Mouse (Mus musculus) G1E-ER4 (cell line): Measurements from ENCODE around the gene Ptch2. TPM values are rescaled to one million over a fixed set of nuclear protein-coding genes. Genes with fewer than 3 reads are reported as not detected.

Experiments used
- GATA1 ChIP-seq: IDR thresholded peaks from one replicate; pipeline ENCODE4 v1.8.0; 2012; ENCODE audit warnings: low read length, inconsistent platforms
- polyA plus RNA-seq: library from polyadenylated mRNA; stranded (reverse); fragments of >175 nt; gene quantifications from 2 replicates; pipeline ENCODE4 v1.2.3, GENCODE M21; 2012

Gene Ptch2
- polyA plus RNA-seq, 1 experiment = 0.17 TPM

DNA sequence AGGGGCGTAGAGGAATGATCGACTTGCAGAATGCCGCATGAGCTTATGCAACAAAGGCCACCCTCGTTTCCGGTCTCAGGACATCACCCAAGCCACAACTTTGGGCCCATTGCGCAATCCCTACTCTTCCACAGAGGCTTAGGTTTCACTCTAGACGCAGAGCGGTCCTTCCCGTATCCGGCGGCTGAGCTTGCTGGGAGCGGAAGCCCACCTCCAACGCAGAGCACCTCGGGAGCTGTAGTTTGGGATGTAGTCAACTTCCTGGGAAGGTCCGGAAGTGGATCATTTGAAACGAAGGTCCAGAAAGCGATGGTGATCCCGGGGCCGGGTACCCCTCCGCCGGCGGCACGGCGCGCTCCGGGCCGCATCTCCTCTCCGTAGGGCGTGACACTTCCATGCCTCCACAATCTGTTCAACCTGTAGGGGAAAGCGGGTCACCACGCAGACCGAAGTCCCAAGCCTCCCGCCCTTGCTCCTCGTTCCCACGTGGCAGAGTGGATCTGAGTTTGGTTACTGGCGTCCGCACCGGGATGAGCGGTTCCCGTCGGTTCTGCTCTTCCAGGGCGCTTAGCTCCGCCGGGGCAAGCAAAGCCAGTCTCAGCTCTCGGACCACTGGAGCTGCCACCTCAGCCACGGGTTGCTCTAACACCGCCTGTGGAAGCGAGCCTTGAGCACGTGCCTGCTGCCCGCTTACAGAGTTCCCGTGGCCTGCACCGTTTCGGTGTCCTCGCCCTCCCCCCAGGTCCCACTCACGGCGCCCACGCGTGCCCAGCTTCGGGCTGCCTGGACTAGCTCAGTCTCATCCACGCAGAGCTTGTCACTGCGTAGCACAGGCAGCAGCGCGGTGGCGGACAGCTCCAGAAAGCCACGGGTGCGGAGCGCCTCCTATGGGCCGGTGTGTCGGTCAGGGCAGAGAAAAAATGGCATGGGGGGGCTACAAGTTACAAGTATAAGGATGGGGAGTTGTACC lies 24.9 kb downstream of the Ptch2 start:
- TF ChIP-seq GATA1 = no peak

DNA sequence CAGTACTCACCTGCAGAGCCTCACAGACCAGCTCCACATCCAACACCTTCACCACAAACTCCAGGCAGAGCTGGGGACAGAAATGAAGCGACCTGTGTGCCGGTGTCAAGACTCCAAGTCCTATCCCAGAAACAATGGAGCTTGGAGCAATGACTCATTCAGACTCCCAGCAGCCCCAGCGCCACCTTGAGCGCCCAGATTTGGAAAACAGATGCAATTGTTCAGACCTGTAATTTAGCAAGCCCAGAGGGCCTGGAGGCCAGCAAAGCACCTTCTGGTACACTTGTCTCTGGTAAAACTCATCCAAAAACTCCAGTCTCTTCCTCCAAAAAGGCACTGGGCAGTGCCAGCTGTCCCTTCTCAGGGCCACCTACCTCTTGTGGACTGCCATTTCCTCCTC lies 26.3 kb downstream of the Ptch2 start:
- TF ChIP-seq GATA1 = no peak

DNA sequence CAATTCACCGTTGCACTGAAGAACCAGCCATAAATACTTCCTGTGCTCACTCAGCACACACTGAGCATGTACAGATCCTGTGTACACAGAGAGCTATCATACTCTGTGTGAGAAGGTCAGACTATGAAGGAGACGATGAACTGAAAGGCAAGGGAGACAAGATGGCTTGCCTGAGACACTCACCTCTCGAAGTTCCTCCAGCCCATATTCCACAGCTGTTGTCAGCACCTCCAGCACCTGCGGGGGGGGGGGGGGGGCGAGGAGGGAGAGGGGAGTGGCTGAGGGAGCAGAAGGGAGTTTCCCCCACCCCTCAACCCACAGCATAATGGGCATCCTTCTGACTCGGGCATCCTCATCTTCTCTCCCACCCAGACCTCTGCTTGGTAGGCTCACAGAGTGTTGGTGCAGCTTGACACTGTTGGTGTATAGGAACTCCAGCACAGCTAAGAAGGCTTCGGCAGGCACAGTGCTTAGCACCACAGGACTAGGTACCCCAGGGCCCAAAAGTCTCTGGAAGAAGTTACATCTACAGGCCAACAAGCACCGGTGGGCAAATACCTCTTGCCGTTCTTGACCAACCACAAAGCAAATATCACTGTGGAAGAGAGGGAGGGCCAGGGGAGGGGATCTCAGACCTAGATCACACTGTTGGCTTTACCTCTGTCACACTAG lies 27.8 kb downstream of the Ptch2 start:
- TF ChIP-seq GATA1 = no peak

DNA sequence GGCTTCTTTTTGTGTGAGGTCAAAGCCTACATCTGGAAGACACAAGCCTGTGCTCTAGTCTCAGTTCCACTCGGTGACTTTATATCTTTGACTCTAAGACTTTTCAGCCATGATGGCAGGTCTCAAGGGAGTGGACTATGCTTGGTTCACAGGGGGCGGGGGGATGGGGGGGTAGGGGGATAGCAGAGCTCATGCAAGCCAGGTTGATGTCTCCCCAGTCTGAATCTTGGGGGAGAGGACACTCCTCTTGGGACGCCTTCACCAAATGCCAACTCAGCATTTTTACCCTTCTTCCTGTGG lies 28.3 kb downstream of the Ptch2 start:
- TF ChIP-seq GATA1 = no peak

DNA sequence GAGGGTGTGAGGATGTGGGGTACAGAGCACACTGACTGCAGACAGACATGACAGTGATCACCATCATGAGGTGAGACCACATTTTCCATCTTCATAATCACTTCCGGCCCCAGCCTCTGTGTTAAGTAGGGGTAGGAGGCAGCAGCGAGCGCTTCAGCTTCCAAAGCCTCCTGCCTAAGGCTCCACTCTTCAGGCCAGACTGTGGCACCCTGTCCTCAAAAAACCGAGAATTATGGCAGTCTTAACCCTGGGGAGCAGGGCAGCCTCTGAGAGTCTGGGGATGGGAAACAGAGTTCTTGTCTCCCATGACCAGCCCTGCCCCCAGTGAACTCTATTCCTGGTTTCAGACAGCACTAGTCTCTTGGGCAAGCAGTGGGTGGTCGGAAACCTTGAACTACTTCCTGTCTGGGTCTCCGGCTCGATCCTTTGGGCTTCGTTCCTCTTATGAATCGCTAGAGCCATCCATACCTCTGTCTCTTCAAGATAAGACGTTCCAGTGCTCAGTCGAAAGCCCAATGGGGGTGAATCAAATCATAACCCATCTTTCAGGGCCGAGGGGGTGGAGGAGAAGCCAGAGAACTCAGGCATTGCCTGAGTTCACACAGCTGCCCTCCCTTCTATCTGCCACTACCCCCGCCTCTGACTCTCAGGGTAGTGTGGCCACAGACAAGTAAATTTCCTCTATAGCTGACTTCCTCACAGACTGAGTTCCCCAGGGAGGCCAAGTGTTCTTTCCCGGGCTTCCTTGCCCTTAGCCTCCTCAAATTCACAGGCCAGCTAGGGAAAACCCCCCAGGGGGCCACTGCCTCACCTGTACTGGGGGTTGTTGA lies 28.9 kb downstream of the Ptch2 start:
- TF ChIP-seq GATA1 = no peak

DNA sequence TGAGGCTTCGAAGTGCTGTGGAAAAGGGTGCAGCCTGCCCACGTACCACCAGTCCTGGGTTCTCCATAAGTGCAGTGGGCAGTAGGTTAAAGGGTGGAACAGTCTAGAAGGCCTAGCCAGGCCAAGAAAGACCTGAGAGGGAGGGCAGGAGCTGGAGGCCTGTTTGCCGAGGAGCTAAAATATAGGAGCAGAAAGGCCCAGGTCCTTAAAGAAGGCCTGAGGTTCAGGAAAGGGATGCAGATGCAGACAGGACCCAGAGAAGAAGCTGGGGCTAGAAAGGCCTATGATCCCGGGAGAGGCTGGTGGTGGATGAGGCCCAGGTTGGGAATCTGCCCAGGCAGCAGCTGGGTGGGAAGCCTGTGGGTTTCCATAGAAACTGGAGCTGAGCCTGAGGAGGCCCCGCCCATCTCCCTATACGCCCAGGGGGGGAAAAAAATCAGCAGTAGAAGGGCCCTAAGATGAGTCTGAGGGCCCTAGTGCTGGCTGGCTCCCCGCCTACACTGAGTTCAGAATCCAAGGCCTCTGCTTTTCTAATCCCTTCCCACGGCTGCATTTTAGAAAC lies 29.6 kb downstream of the Ptch2 start, which contains the start of gene Btbd19:
Btbd19 (minus strand) TSS at position 378 of the 562 bp plus-strand sequence.
- no peak for TF ChIP-seq GATA1

DNA sequence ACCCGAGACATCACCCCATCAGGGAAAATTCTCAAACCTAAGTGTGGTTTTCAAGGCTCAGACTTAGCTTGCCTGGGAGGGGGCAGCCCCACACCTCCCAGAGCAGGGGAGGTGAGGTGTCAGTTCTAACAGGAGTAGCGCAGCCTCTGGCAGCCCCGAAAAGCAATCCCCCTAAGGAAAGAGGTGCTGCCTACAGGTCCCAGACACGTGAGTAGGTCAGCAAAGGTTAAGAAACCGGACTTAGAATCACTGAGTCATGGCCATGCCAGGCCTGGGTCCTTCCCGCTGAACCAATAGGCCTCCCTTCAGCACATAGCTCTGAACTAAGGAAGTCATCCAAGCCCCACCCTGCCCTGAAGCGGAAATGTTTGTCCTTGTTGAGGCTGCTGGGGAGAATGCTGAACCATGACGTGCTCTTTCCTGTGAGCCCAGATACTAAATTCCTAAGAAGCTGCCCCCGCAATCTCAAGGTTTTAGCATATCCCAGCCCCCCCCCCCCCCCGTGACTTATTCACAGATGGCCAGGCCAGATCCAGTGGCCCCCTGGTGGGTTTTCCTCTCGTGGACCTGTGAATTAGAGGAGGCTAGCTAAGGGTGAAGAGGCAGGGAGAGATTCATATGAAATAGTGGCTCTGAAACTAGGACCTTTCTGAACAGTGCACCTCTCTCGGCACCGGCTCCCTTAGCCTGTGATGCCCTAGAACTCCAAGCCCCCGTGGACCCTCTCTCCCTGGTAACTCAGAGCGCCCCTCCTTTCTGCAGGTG lies 30.2 kb downstream of the Ptch2 start:
- no peak for TF ChIP-seq GATA1

DNA sequence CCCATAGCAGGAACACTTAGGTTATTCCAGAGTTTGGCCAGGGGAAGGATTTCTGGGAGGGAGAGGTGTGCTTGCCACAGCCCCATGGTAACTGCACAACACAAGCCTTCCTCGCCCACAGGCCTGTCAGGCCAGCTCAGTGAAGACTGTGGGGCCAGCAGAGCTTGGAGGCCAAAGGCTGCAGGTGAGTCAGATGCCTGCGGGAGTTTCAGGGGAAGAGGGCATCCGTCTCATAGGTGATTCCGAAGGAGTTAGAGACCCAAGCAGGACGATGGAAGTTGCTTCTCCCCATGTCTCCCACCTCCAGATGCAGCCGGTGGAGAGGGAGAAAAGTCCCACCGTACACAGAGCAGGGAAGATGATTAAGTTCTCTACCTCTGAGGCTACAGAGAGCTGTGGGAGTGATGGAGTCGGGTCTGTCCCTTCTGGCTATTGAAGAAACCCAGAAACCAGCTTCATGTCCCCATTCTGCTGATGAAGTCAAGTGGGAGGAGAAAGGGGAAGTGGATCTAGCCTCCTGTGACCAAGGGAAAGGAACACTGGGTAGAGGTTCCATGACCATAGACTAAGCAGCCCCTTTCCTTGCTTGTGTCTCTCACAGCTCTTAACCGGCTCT lies 30.9 kb downstream of the Ptch2 start, which contains the start of gene Tctex1d4:
Tctex1d4 (plus strand) TSS at position 120 of the 616 bp plus-strand sequence.
- no peak for TF ChIP-seq GATA1

DNA sequence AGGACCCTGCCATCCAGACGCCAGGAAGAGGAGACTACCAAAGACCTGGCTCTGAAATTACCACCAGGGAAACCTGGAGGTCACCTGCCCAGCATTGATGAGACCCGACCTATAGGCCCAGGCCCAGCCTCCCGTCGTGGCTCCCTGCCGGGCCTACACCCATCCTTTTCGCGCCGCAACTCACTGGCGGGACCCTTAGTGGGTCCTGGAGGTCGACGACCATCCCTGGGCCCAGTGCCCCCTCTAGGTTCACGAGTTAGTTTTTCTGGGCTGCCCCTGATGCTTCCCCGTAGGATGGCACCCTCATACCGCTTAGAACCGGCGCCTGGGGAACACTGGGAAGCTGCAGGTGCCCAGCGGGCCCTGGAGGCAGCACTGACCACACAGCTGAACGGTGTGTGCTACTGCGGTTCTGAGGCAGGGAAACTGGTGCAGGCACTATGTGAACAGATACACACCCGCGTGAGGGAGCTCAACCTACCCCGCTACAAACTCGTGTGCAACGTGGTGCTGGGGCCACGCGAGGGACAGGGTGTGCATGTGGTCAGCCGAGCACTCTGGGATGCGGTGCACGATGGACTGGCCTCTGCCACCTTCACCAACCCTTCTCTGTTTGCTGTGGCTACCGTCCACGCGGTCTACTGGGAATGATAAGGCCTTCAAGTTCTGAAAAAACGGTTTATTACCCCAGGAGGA lies 32.3 kb downstream of the Ptch2 start:
- TF ChIP-seq GATA1 = no peak

DNA sequence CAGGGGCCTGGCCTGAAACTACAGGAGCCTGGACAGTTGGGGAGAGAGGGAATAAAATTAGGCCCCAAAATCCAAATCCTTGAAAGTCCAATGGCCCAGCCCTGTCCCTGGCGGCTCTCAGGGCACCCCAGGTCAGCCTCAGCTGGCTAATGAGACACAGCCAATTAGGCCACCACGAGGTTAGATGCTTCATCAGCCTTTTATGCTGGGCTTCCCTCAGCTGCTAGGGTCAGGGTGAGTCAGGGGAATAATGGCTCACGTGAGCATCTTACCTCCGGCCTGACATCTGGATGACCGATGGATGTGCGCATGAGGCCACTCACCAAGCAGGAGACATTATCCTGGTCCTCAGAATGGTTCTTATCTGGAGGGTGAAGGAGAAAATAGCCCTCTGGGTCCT lies 34.9 kb downstream of the Ptch2 start:
- TF ChIP-seq GATA1 = no peak

DNA sequence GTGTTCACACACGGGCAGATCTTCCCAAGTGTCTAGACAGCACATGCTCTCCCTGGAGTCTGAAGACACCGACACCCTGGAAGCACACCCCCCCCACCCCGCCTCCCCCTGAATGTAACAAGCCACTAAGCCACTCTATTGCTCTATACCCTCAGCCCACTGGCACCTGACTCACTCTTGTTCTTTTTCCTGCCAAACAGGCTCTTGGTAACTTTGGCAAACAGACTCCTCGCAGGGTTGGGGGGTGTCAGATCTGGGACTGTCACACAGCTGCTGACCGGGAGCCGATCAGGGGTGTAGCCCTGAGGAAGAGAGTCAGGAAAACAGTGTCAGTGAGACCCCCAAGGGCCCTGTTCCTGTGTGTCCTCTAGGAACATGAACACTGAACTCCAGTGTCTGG lies 35.3 kb downstream of the Ptch2 start:
- TF ChIP-seq GATA1 = no peak

DNA sequence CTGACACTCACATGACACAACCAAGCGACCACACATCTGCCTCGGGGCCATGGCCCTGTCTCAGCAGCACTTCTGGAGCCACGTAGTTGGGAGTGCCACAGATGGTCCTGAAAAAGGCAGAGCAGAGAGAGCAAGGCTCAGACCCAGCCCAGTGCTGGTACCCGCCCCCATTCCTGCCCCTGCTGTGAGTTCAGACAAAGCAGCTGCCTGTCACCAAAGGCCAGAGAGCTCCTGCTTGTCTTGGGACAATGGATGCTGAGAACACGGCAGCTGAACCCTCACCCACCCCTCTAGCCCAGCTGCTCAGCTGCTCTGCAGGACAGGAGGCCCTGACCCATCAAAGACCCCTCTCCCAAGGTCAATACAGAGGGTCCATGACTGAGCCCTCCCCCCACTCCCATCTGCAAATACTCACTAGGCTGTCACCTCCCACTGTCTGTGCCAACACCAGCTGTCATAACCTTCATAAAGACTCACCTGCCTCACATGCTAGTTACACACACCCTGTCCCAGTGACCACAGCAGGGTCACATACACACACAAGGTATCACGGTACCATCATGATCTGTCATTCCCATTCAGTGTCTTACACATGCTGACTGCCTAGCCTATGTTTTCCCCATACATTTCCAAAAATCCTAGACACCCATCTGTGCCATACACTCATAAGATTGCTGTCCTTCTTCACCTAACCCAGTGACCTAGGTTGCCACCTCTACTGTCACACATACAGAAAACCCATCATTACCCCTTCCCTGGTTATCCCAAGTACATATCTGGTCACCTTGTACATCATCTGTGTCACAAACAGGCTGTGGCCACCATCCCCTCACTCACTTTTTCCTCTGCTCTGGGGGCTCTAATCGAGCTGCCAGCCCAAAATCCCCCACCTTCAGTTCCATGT lies 36.3 kb downstream of the Ptch2 start:
- TF ChIP-seq GATA1 = no peak

DNA sequence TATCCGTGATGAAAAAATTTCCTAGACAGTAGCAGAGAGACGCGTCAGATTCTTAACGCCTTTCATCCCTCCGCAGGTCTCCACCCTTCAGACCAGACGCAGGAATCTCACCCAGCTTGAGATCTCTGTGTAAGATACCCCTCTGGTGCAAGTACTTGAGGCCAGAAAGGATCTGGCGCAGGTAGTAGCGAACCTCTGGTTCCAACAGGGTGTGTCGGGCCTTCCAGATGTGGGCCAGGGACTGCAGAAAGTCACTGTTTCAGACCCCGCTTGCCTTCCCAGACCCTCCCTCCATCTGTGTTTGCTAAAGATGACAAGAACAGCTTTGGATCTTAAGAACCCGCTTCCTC lies 36.9 kb downstream of the Ptch2 start:
- no peak for TF ChIP-seq GATA1
